Comparison of ENCODE assay signal across 9 mouse cellular contexts in genomic region chr15:27786418-27786817, GRCm38 (mm10).
DNase-seq lines count a peak whose midpoint lies in the region; ATAC-seq and TF ChIP-seq lines count a peak whose summit lies in the region.
"Had no signal": no experiment of that assay in that cellular context is flagged by ENCODE, and none has a peak within 500 bp of the region (broad histone marks: within the 10 kb centered on the region; RNA-seq: fewer than 3 reads in every experiment).

No protein-coding gene starts in this region.

- DNase-seq in lung, embryonic 14.5 days: no peak
- DNase-seq in lung, postnatal 14 days: no peak
- DNase-seq in hindbrain, postnatal 0 days (ENCODE audit: low spot score): no peak
- peak; percentile 73 for DNase-seq in retina, embryonic 14.5 days (ENCODE audit: low spot score)
- no peak for DNase-seq in thymus, postnatal 0 days (ENCODE audit: low spot score)
- no peak for DNase-seq in spleen, postnatal 10 days (ENCODE audit: low spot score in 2 of 2)
- DNase-seq: embryo, embryonic 11 days had no signal

- H3K27me3 ChIP-seq in lung, embryonic 14.5 days (ENCODE audit: insufficient read depth, low read length): no peaks in the 10 kb centered on the region
- no peaks in the 10 kb centered on the region for H3K27me3 ChIP-seq in forebrain, embryonic 13.5 days
- H3K27me3 ChIP-seq in hindbrain, postnatal 0 days (ENCODE audit: insufficient read depth, low read length): no peaks in the 10 kb centered on the region

- ATAC-seq in lung, embryonic 14.5 days (ENCODE audit: insufficient read depth): no peak
- ATAC-seq in forebrain, embryonic 13.5 days: no peak
- no peak for ATAC-seq in hindbrain, postnatal 0 days
- no peak for ATAC-seq in monocyte, adult 5-6 weeks (replicated peaks; ENCODE audit: insufficient number of reproducible peaks, low FRiP score, low TSS enrichment, poor library complexity, severe bottlenecking)

- H3K36me3 ChIP-seq in lung, embryonic 14.5 days (ENCODE audit: insufficient read depth): no peaks in the 10 kb centered on the region; the same call in 1 of the 2 replicates
- no peaks in the 10 kb centered on the region for H3K36me3 ChIP-seq in forebrain, embryonic 13.5 days (ENCODE audit: poor library complexity, severe bottlenecking)
- H3K36me3 ChIP-seq in hindbrain, postnatal 0 days (ENCODE audit: insufficient read depth, low read length): no peaks in the 10 kb centered on the region

- 48% methylated on average over 11 of the region's 11 CpGs for WGBS in lung, embryonic 14.5 days
- 40% methylated on average over 11 of the region's 11 CpGs for WGBS in forebrain, embryonic 13.5 days
- 27% methylated on average over 11 of the region's 11 CpGs for WGBS in hindbrain, postnatal 0 days

- no peak overlapping the region for H3K9ac ChIP-seq in lung, embryonic 14.5 days
- H3K9ac ChIP-seq in forebrain, embryonic 13.5 days: no peak overlapping the region
- no peak overlapping the region for H3K9ac ChIP-seq in hindbrain, postnatal 0 days (replicated peaks; ENCODE audit: low read length)

- peak overlapping the region; percentile 53 for H3K4me2 ChIP-seq in lung, embryonic 14.5 days
- H3K4me2 ChIP-seq in forebrain, embryonic 13.5 days: peak overlapping the region; percentile 47
- peak overlapping the region; percentile 43 for H3K4me2 ChIP-seq in hindbrain, postnatal 0 days (ENCODE audit: low read depth, low read length)

- TF ChIP-seq CTCF in lung, embryonic 14.5 days (IDR thresholded peaks at IDR 0.05; ENCODE audit: low read depth): no peak
- TF ChIP-seq CTCF in hindbrain, postnatal 0 days (IDR thresholded peaks at IDR 0.05; ENCODE audit: low read depth): no peak

- no peaks in the 10 kb centered on the region for H3K9me3 ChIP-seq in lung, embryonic 14.5 days (ENCODE audit: low read depth, low read length)
- no peaks in the 10 kb centered on the region for H3K9me3 ChIP-seq in forebrain, embryonic 13.5 days (replicated peaks)
- no peaks in the 10 kb centered on the region for H3K9me3 ChIP-seq in hindbrain, postnatal 0 days (ENCODE audit: low read length)

- H3K4me3 ChIP-seq in lung, embryonic 14.5 days (ENCODE audit: low read depth, low read length): peak overlapping the region; percentile 36; the same call in 1 of the 2 replicates
- 0 out of 2 replicates have a peak overlapping the region, but pooled peaks have one; percentile 27 for H3K4me3 ChIP-seq in forebrain, embryonic 13.5 days
- H3K4me3 ChIP-seq in hindbrain, postnatal 0 days (ENCODE audit: low read length): peak overlapping the region; percentile 29; the same call in 1 of the 2 replicates

- no peak overlapping the region for H3K27ac ChIP-seq in lung, embryonic 14.5 days (ENCODE audit: low read depth)
- H3K27ac ChIP-seq in forebrain, embryonic 13.5 days: no peak overlapping the region
- peak overlapping the region; percentile 76; the same call in 1 of the 2 replicates for H3K27ac ChIP-seq in hindbrain, postnatal 0 days

- H3K4me1 ChIP-seq in lung, embryonic 14.5 days (ENCODE audit: insufficient read depth): peaks cover 59% of the 10 kb centered on the region
- peaks cover 92% of the 10 kb centered on the region for H3K4me1 ChIP-seq in forebrain, embryonic 13.5 days
- H3K4me1 ChIP-seq in hindbrain, postnatal 0 days (ENCODE audit: insufficient read depth, low read length): peaks cover 60% of the 10 kb centered on the region
